Mouse (Mus musculus) MEL (cell line): ENCODE data around the gene Syne2.

Experiments
- CHD2 ChIP-seq: IDR thresholded peaks from 2 replicates; pipeline ENCODE4 v1.6.1; 2011; ENCODE audit warnings: low read length, improper control_type of control experiment
- CTCF ChIP-seq, 3 experiments: IDR thresholded peaks in 2 of 3; conservative IDR thresholded peaks in 1 of 3; 2 replicates each; pipeline ENCODE4 v1.5.1; 2011 to 2012; ENCODE audit warnings: low read length in 3 of 3, low read depth in 2 of 3, mild to moderate bottlenecking in 2 of 3, improper control_type of control experiment in 1 of 3, inconsistent platforms in 1 of 3, mixed read lengths in 1 of 3, moderate library complexity in 1 of 3; ENCODE audit not compliant: control insufficient read depth in 1 of 3, insufficient read depth in 1 of 3, poor library complexity in 1 of 3, severe bottlenecking in 1 of 3
- GABPA ChIP-seq: IDR thresholded peaks from 2 replicates; pipeline ENCODE4 v1.6.1; 2012; ENCODE audit warnings: low read depth, mild to moderate bottlenecking, inconsistent platforms, low read length, improper control_type of control experiment, moderate library complexity
- POLR2A ChIP-seq, 2 experiments: IDR thresholded peaks; 2 replicates each; pipeline ENCODE4 v1.6.1; 2011 to 2012; ENCODE audit warnings: low read length in 2 of 2, mild to moderate bottlenecking in 2 of 2, control low read depth in 1 of 2, improper control_type of control experiment in 1 of 2, low read depth in 1 of 2, moderate library complexity in 1 of 2; ENCODE audit not compliant: control insufficient read depth in 1 of 2, insufficient read depth in 1 of 2, poor library complexity in 1 of 2

DNA sequence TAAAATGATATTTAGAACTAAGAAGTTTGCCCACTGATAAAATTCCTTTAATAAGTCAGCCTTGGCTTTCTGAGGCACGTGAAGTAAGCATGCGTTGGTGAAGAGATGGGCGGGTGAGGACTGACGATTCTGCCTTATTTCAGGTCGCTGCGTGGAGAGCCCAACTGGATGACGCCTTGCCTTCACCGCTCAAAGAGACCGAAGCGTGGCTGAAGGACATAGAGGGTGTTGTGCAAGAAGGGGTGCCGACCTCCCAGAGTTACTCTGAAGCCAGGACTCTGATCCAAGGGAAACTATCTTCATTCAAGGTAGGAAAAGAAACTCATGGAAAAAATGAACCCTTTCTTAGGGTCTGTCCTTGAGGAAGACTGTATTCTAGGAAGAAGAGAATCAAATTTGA lies 86.1 kb downstream of the Syne2 start:
- TF ChIP-seq GABPA = no peak
- no peak for TF ChIP-seq CTCF (IDR thresholded peaks at IDR 0.05 in 2 of 3, conservative IDR thresholded peaks at IDR 0.05 in 1 of 3; ENCODE audit: control insufficient read depth in 1 of 3, insufficient read depth in 1 of 3, low read depth in 2 of 3, low read length in 3 of 3, poor library complexity in 1 of 3, severe bottlenecking in 1 of 3)
- no peak for TF ChIP-seq POLR2A (IDR thresholded peaks at IDR 0.05; ENCODE audit: control insufficient read depth in 1 of 2, insufficient read depth in 1 of 2, low read depth in 1 of 2, low read length in 2 of 2, poor library complexity in 1 of 2)
- TF ChIP-seq CHD2 = no peak
